In the genomic region with DNA sequence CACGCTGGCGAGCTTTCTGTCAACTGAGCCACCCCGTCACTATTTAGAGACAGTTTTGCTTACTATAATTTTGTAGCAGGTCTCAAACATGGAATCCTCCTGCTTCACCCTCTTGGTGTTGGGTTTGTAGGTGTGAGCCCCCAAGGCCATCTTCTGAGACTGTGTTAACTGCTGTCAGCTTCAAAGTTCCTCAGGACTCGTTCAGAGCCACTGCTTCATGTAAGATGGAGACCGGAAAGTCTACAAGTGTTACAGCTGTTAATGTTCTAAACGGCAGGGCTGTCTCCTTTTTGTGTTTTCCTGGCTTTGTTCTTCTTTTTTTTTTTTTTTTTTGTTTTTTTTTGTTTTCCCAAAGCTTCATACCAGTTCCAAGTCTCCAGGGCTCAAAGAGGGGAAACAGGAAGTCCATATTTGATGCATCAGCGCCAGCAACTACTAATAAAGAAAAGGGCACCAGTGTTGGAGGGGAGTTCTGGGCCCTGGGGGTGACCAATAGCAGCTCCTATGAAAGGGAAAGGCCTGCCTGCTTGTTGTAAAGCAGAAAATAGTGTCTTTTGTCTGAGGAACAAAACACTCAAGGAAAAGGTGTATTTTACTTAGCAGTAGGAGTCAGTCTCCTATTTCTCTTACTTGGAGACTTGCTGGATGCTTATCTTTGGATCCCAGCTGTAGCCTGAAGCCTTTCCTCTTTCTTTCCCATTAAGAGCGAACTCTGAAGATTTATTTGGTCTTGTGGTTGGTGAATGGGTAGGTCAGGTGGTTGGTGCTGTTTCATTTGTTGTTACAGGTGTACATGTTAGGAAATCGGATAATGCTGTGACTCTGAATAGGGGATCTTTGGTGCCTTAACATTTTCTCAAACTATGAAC, we compare ENCODE assay signal across 8 mouse cellular contexts. TPM values are rescaled to one million over a fixed set of nuclear protein-coding genes. Genes with fewer than 3 reads are reported as not detected.
DNase-seq lines count a peak whose midpoint lies in the region; ATAC-seq and TF ChIP-seq lines count a peak whose summit lies in the region.

No protein-coding gene starts in this region.

- peak overlapping the region; percentile 50 for H3K27ac ChIP-seq in left cerebral cortex, adult 2 months
- peak overlapping the region; percentile 62; the same call in 1 of the 2 replicates for H3K27ac ChIP-seq in embryonic facial prominence, embryonic 14.5 days (replicated peaks; ENCODE audit: low read depth, low read length)
- peak overlapping the region; percentile 28 for H3K27ac ChIP-seq in intestine, embryonic 15.5 days
- 0 out of 2 replicates have a peak overlapping the region, but pooled peaks have one; percentile 27 for H3K27ac ChIP-seq in midbrain, embryonic 13.5 days

- intact Hi-C loops in left cerebral cortex, adult 2 months (cut with DNase I) = no loop called here

- H3K9ac ChIP-seq in embryonic facial prominence, embryonic 14.5 days (ENCODE audit: low read depth, low read length) = no peak overlapping the region
- no peak overlapping the region for H3K9ac ChIP-seq in intestine, embryonic 15.5 days
- no peak overlapping the region for H3K9ac ChIP-seq in midbrain, embryonic 13.5 days (replicated peaks)

- H3K4me1 ChIP-seq in embryonic facial prominence, embryonic 14.5 days (ENCODE audit: control insufficient read depth, insufficient read depth, low read length) = peaks cover 10% of the 10 kb centered on the region; the same call in 1 of the 2 replicates
- H3K4me1 ChIP-seq in intestine, embryonic 15.5 days (replicated peaks) = peaks cover 2% of the 10 kb centered on the region
- H3K4me1 ChIP-seq in midbrain, embryonic 13.5 days (replicated peaks) = peaks cover 47% of the 10 kb centered on the region

- WGBS in embryonic facial prominence, embryonic 14.5 days = 68% methylated on average over 9 of the region's 9 CpGs
- whole genome bisulfite sequencing in intestine, embryonic 15.5 days = 78% methylated on average over 9 of the region's 9 CpGs
- 70% methylated on average over 9 of the region's 9 CpGs for WGBS in midbrain, embryonic 13.5 days

- ATAC-seq in embryonic facial prominence, embryonic 14.5 days (ENCODE audit: low read depth) = no peak
- no peak for ATAC-seq in intestine, embryonic 15.5 days
- no peak for ATAC-seq in midbrain, embryonic 13.5 days

- DNase-seq in left cerebral cortex, adult 2 months (ENCODE audit: extremely low spot score in 1 of 2, low spot score in 2 of 2) = no peak
- no peak for DNase-seq in left cerebral cortex, adult 11 months (ENCODE audit: low spot score)
- DNase-seq in embryonic facial prominence, embryonic 14.5 days (ENCODE audit: low spot score) = peak; percentile 41
- no peak for DNase-seq in right cerebral cortex, postnatal 25 days
- DNase-seq in frontal cortex, postnatal 14 days (ENCODE audit: low spot score in 2 of 2) = no peak
- no peak for DNase-seq in cerebellum, adult 11-12 months

- peaks cover 3% of the 10 kb centered on the region; the same call in 1 of the 2 replicates for H3K36me3 ChIP-seq in embryonic facial prominence, embryonic 14.5 days (ENCODE audit: control insufficient read depth, insufficient read depth, low read length)
- no peaks in the 10 kb centered on the region for H3K36me3 ChIP-seq in intestine, embryonic 15.5 days
- no peaks in the 10 kb centered on the region for H3K36me3 ChIP-seq in midbrain, embryonic 13.5 days

- TF ChIP-seq CTCF in left cerebral cortex, adult 2 months (IDR thresholded peaks at IDR 0.05) = no peak

- no peaks in the 10 kb centered on the region for H3K9me3 ChIP-seq in embryonic facial prominence, embryonic 14.5 days (ENCODE audit: control insufficient read depth, low read length)
- H3K9me3 ChIP-seq in intestine, embryonic 15.5 days = no peaks in the 10 kb centered on the region
- H3K9me3 ChIP-seq in midbrain, embryonic 13.5 days = no peaks in the 10 kb centered on the region

- no peak overlapping the region for H3K4me2 ChIP-seq in embryonic facial prominence, embryonic 14.5 days (ENCODE audit: low read depth, low read length)
- no peak overlapping the region for H3K4me2 ChIP-seq in intestine, embryonic 15.5 days (replicated peaks)
- H3K4me2 ChIP-seq in midbrain, embryonic 13.5 days (replicated peaks) = no peak overlapping the region

- H3K4me3 ChIP-seq in left cerebral cortex, adult 2 months = no peak overlapping the region
- H3K4me3 ChIP-seq in embryonic facial prominence, embryonic 14.5 days (ENCODE audit: low read depth, low read length) = no peak overlapping the region
- no peak overlapping the region for H3K4me3 ChIP-seq in intestine, embryonic 15.5 days (replicated peaks)
- no peak overlapping the region for H3K4me3 ChIP-seq in midbrain, embryonic 13.5 days (replicated peaks)

- H3K27me3 ChIP-seq in embryonic facial prominence, embryonic 14.5 days (replicated peaks; ENCODE audit: control insufficient read depth, insufficient read depth, low read length) = no peaks in the 10 kb centered on the region
- no peaks in the 10 kb centered on the region for H3K27me3 ChIP-seq in intestine, embryonic 15.5 days (replicated peaks)
- no peaks in the 10 kb centered on the region for H3K27me3 ChIP-seq in midbrain, embryonic 13.5 days

RNA-seq across cellular contexts. Expression of a gene that starts 14.3 kb away (rescaled TPM):
- 100 to 1,000 TPM; 166 to 171 TPM for total RNA-seq in left cerebral cortex, adult 2 months (2021)
- 35.6 and 39.1 TPM in 2 replicates for polyA plus RNA-seq in embryonic facial prominence, embryonic 14.5 days (2014; fragmentation: Nextera tagmentation; extraction: Ambion mirVana)
- 24.6 and 26.0 TPM in 2 replicates for polyA plus RNA-seq in intestine, embryonic 15.5 days (2015; fragmentation: Nextera tagmentation; extraction: Ambion mirVana)
- polyA plus RNA-seq in midbrain, embryonic 13.5 days (2015; fragmentation: Nextera tagmentation; extraction: Ambion mirVana) = 62.4 and 80.7 TPM in 2 replicates

RNA-seq across cellular contexts. Expression of a gene that starts 28.3 kb away (rescaled TPM):
- 10 to 100 TPM; 18.9 to 20.0 TPM for total RNA-seq in left cerebral cortex, adult 2 months (2021)
- polyA plus RNA-seq in embryonic facial prominence, embryonic 14.5 days (2014; fragmentation: Nextera tagmentation; extraction: Ambion mirVana) = 4.6 and 4.7 TPM in 2 replicates
- 4.1 and 4.5 TPM in 2 replicates for polyA plus RNA-seq in intestine, embryonic 15.5 days (2015; fragmentation: Nextera tagmentation; extraction: Ambion mirVana)
- polyA plus RNA-seq in midbrain, embryonic 13.5 days (2015; fragmentation: Nextera tagmentation; extraction: Ambion mirVana) = 6.7 TPM in 2 replicates
